Mouse (Mus musculus) CD4-positive helper T cell, adult 2 months (primary cell): ENCODE results near the gene Fgd2.
"Not testable (repeated sequence)": the region's sequence is repeated elsewhere in the genome, so short reads cannot be mapped to it uniquely, and the experiment has no call there.

Source experiments
- DNase-seq: peaks from one replicate; pipeline ENCODE4 v3.0.0-alpha.2; 2012; ENCODE audit warnings: low read depth, missing footprints, low spot score

Fgd2 gene

DNA sequence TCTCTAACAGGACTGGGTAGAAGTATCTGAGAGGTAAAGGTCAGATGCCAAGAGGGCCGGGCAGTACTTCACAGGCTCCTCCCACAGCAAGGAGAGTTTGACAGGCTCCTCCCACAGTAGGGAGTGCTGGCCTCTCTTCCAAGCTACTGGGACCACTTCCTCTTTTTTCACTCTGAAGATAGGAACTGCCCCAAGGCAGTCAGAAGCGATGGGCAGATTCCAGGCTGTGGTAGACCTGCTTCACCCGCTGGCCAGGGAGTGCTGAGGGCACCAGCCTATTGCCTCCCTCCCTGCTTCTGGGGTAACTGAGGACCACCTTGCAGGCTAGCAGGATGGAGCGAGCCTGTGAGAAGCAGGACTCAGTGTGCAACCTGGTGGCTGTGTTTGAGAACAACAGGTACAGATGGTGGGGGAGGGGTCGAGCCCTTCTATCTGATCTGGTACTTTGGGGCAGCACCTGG lies at the start of gene Fgd2:
Gene Fgd2 (plus strand): TSS at position 154 of the 461 bp plus-strand sequence.
- DNase-seq: no peak

DNA sequence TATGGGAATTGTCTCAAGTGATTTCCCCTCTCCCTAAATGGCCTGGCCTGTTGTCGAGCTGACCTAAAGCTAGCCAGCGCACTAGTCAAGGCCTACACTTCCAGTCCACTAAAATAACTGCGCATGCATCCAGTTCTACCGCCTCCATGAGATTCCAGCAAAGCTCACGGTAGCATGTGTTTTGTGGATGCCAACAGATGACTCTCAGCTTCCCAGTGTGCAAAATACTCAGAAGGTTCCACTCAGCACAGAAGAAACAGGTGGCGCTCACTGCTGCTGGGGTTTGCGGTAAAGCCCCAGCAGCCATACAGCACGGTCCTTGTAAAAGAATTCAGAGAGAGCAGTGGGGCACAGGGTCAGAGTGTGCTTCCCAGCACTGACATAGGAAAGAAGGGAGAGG lies 49.1 kb upstream of the Fgd2 start:
- DNase-seq: no peak

DNA sequence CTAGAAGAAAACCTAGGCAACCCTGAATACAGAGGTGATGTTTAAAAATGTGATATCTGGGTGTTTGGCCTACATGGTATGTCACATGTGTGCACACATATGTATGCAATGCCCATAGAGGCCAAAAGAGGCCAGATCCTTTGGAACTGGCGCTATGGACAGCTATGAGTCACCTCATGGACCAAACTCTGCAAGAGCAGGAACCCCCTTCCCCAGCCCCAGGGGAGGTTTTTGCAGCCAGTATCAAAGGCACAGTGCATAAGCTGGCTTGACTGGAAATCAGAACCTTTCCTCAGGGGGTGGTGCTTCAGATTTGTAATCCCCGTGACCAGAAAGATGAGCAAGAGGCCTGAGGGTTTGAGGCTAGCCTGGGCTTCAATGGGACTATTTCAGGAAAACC lies 48.6 kb upstream of the Fgd2 start:
- no peak for DNase-seq

DNA sequence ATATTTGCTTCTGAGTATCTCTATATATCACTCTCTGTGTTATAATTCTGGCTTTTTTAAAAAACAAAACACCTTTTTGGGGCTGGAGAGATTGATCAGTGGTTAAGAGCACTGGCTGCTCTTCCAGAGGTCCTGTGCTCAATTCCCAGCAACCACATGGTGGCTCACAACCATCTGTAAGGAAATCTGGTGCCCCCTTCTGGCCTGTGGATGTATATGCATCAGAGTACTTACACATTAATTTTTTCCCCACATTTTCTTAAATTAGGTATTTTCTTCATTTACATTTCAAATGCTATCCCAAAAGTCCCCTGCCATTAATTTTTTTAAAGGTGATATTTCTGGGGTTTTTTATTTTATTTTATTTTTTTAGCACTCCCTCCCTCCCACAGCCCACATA lies 47.4 kb upstream of the Fgd2 start:
- no peak for DNase-seq

DNA sequence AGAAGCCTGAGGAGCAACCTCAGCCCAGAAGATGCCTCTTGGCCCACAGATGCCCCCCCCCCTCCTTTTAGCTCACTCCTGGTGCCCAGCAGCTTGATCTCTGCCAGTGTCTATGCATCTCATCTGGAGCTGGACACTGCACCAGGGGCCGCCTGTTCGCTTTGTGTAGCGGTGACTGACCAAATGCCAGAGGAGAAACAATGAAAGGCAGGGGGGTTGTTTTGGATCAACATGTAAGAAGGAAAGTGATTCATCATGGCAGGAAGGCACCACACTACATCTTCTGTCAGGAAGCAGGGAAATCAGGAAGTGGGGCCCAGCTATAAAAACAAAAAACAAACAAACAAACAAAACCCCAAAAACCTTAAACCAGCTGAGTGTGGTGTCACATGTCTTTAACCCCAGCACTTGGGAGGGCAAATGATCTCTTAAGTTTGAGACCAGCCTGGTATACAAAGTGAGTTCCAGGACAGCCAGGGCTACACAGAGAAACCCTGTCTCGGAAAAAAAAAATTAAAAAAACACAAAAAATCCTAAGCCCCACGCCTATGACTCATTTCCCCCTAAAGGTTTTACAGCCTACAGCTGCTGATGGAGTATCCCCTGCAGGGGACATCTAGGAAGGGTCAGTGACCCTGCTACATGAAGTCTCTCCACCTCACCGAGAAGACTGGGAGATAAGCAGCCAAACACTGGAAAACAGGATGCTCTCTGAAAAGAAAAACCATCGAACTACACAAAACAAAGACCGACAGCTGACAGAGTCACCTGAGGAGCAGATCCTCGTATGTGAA lies 44.8 kb upstream of the Fgd2 start:
- no peak for DNase-seq

DNA sequence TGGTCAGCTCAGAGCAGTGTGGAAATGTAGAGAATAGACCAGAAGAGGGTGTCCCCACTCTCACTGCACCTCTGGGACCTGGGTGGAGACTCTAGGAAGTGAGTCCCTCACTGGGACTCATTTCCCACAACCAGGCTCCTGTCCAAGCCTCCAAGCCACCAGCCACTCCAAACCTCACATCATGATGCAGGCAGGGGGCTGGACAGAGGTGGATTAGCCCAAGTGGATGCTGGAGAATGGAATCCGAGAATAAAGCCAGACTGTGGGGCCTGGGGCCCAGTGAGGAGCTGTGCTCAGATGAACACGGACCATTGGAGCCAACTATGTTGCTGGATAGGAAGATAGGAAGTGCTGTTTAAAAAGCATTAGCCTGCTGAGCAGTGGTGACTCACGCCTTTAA lies 43.8 kb upstream of the Fgd2 start:
- DNase-seq: no peak

DNA sequence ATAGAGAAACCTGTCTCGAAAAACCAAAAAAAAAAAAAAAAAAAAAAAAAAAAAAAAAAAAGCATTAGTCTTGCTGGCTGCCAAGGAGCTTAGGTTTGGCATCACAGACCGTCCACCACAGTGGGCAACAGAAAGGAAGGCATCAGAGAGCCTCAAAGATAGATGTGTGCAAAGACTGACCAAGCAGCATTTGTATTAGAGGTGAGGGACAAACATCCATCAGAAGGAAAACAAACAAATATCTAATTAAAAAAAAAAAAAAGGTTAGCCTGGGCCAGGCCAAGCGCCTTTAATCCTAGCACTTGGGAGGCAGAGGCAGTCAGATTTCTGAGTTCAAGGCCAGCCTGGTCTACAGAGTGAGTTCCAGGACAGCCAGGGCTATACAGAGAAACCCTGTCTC lies 43.3 kb upstream of the Fgd2 start, which contains the start of gene Pi16:
Gene Pi16 (plus strand): TSS at position 301 of the 400 bp plus-strand sequence.
- DNase-seq: not testable (repeated sequence)

DNA sequence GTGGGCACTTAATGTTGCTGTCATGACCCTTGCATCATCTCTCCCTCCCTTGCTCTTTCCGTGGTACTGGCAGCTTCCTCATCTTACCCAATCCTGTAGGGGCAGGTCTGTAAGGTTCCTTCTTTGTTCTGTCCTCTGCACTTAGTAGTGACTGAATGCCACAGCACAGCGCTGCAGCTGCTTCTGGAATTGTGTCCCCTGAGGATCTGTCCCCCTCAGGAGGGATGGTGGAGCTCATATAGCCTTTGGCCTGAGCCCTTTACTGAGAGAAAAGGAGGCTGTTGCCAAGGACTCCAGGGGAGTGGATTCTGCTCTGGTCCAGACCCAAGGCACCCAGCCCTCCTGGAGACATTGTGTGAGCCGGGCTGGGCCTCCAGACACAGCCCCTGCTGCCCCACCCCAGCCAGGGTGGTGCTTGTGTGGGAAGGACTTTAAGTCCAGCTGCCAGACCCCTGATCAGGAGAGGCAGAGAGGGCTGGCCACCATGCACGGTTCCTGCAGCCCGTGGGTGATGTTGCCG lies 41.9 kb upstream of the Fgd2 start:
- no peak for DNase-seq

DNA sequence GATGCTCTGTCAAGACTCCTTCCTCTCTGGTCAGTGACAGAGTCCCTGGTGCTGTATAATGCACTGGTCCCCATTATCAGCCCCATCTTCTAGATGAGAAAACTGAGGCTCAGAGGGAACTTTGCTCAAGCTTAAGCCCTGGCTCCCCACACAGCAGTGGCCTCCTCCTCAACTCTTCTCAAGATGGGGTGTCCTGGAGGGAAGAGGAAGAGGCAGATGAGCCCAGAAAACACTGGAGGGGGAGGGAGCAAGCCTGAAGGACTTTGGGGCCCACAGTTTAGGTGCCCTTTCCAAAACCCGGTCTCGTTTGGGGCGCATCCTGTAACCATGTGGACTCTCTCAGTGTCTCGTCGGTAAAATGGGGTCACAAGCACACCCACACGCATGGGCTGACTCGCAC lies 41.2 kb upstream of the Fgd2 start:
- DNase-seq: no peak

DNA sequence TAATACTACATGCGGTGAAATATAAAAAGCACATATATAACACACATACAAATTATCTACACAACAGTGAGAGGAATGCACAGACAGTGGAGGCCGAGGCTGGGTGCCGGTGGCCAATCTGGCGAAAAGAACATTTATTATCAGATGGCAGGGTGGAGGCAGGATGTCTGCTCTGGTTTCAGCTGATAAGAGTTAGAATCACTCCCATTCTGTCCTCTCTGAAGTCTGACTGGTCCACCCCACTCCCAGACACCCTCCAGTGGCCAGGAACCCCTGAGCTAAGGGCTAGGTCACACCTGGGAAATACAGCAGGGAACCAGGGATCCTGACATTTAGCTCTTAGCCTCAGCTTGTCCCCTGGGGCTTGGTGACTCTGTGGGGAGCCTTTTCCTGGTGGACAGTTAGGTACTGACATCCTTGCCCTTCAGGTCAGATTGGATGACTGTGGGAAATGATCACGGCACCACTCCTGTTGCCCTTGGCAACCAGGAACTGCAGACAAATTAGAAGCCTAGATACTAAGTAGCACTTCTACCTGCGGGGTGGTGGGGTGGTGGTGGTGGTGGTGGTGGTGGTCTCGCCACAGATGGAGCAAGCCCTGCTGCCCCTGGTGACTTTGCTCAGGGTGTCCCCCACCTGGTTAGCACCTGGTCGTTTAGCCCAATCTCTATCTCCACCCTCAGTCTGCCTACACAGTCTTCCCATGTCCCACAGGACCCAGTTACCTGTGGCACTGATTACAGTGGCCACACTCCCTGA lies 40.7 kb upstream of the Fgd2 start:
- no peak for DNase-seq

DNA sequence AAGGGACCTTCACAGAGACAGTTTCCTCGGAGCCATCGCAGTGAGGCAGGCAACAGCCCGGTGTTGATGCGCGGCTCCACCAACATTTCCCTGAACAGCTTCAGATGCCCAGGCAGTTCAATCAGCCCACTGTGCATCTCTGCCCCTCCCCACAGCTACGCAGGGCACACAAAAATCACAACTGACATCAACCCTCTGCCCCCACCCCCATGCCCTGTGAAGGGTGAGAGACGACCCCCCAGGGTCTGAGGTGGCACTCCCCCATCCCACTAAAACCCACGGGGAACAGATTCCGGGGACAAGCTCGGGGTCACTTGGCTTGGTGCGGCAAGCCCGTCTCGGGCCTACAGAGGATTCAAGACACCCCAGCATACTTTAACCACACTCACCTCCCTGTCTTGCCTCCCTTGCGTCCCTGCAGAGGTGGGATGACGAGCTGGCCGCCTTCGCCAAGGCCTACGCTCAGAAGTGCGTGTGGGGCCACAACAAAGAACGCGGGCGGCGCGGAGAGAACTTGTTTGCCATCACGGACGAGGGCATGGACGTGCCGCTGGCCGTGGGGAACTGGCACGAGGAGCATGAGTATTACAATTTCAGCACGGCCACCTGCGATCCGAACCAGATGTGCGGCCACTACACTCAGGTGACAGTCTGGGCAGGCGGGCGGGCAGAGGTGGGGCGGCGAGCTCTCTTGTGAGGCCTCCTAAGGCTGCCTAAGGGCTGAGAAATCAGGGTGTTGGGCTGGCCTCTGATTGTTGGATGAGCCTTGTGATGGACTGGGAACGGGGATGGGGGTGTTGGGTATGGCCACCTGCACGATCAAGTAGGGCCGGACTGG lies 38.7 kb upstream of the Fgd2 start:
- DNase-seq: no peak

DNA sequence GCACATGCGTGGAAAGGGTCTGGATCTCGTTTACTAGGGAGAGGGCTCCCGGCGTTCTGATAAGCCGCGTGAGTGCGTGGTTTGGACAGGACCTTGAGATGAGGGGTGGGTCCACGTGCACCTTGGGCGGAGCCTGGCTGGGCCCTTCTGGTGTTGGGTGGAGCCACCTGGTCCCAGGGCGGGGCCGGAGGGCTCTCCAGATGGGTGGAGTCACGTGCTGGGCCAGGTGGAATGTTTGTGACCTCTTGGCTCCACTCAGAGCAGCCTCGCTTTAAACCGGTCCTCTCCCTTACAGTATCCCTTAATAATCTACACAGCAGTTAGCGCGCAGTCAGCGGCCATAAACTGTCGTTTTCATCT lies 38.1 kb upstream of the Fgd2 start:
- no peak for DNase-seq

DNA sequence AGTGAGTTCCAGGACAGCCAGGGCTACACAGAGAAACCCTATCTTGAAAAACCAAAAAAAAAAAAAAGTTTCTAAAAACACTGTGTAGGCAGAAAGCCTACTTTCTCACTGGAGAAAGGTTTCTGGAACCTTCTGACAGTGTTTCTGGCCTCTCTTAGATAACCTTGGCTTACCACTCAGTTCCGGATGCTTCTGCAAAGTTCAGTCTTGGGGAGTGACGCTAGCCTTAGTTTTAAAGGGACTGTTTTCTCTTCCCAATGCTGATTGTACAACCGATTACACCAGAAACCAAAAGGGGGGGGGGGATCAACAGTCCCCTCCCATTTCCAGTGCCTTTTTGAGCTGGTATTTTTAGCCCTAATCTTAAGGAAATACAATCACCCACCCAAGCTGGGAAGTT lies 37.1 kb upstream of the Fgd2 start:
- no peak for DNase-seq

DNA sequence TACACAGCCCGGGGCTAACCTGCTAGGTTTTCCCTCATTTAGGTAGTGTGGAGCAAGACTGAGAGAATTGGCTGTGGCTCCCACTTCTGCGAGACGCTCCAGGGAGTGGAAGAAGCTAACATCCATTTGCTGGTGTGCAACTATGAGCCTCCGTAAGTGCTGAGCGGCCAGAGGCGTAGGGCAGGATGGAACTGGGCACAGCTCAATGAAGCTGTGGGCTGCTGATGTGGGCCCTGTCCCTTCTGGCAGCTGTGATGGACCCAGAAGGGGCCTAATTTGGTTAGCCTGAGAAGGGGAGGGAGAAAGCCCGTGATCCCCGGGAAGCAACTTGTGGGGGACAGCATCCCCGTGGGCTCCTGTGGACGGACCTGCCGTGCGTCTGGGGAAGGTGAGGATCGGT lies 34.9 kb upstream of the Fgd2 start:
- no peak for DNase-seq

DNA sequence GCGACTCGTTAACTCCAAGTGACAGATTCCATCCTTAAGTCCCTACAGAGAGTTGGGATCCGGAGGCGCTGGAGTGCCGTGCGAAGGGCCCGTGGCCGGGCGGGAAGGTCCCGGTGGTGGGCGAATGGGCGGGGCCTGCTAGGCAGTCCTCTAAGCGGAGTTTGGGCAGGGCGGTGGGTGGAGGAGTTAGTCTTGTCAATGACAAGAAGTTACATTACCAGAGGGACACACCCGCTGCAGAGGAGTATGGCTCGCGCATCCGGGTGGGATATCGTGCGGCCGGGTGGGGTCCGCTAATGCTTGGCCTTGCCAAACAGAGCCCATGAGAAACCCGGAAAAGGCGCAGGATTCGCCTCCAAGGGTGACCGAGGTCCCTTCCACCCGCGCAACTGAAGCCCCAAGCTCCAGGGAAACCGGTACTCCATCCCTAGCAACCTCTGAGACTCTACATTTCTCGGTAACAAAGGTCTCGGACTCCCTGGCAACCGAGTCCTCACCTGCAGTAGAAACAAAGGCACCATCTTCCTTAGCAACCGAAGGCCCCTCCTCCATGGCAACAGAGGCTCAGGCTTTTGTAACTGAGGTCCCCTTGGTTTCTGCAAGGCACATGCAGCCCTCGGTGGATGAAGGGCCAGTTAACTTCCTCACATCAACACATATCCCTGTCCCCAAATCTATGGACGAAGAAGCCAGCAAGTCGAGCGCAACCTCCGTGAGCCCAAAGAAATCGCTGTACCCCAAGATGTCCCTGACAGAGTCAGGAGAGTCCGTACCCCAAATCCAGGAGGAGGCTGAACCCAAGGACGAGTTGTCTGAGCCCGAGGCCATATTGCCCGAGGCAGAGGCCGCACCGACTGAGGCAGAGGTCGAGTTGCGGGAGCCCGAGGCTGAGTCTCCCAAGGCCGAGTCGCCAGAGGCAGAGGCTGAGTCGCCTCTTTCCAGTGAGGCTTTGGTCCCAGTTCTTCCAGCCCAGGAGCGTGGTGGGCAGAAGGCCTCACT lies 33.9 kb upstream of the Fgd2 start:
- no peak for DNase-seq

DNA sequence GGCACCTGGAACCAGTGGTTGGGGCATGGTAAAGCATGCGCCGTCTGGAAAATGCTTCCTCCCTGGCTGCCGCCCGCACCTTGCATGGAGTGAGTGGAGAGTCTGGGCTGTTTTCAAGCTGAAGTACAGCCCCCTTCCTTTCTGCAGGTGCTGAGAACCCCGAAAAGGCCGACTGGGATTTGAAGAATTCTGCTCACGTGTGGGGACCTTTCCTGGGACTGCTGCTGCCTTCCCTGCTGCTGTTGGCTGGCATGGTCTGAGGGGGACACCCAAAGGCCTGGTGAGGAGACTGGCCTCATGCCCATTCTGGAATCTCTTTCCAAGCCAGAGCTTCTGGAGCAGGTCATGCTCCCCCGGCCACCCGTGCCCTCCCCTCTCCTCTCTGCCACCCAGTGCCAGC lies 33.0 kb upstream of the Fgd2 start:
- DNase-seq: no peak

DNA sequence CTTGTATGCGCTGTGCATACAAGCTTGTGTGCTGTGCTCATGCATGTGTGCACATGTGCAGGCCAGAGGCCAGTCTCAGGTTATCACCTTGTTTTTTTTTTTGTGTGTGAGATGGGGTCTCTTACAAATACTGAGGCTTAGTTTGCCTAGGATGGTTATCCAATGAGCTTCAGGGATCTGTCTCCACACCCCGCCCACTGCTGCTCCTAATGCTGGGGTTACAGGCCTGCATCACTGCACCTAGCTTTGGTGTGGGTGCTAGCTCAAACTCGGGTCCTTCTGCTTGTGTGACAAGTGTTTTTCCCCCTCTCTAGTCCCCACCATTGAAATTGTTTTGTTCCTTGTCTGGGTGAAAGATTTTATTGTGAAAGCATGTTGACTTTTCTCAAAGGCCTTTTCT lies 30.5 kb upstream of the Fgd2 start:
- DNase-seq: no peak

DNA sequence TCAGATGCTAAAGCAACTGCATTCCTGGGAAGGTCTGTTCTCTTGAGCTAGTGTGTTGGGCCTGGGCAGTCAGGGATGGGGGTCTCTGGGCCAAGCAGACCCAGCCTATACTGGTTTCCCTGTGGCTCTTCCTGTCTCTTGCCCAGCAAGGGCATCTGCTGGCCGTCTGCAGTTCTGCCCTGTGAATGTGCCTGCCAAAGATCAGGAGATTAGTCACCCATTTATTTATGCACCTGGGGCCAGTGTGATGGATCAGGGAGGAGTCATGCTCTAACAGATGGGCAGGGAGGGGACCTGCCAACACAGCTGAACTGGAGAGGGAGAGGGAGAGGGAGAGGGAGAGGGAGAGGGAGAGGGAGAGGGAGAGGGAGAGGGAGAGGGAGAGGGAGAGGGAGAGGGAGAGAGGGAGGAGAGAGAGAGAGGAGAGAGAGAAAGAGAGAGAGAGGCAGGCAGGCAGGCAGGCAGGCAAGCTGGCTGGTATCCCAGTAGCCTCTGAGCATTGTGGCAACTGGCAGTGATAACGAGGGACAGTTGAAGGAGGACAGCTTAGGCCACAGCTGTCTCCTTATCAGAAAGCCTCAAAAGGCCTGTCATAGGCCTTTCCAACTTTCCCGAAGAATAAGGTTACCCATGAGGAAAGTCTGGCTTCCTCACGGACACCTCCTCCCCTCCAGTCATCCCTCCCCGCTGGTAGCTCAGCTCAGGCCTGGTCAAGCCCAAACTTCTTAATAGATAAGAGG lies 29.9 kb upstream of the Fgd2 start:
- no peak for DNase-seq

DNA sequence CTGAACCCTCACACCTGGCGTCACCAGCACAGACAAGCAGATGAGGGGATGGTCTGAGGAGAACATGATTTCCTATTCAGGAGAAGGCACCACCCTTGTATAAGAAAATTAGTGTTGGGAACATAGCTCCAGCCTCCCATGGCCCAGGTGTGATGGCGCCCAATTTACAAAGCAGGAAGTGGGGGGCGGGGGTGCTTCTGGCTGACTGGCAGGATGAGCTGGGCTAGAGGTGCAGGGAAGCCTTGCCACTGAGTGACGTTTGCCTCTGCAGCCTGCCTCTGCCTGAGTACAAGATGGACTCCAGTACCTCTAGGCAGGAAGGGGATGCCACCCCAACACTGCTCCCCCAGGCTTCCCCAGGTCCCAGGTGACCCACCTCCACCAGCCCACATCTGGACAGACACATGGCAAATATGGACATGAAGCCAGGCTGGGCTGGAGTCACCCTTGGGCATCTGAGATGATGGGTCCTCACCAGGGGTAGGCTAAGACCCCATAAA lies 28.5 kb upstream of the Fgd2 start:
- no peak for DNase-seq
